Mouse (Mus musculus) olfactory bulb, adult 2 months (tissue): ENCODE data around the gene Lrrc8b.

Source experiments
- CTCF ChIP-seq: fragments of 200-500 bp; IDR thresholded peaks from 2 replicates; pipeline ENCODE4 v1.5.1; 2012; ENCODE audit warnings: low read depth, mild to moderate bottlenecking, low read length, moderate library complexity; ENCODE audit not compliant: insufficient read depth
- POLR2A ChIP-seq: fragments of 200-500 bp; IDR thresholded peaks from 2 replicates; pipeline ENCODE4 v1.6.1; 2012; ENCODE audit warnings: mild to moderate bottlenecking, low read depth, low read length, moderate library complexity; ENCODE audit not compliant: insufficient read depth

- TF ChIP-seq POLR2A (no peak), CTCF (no peak)
Measured at GRCm38 (mm10) chr5:105535186-105535585, 119.6 kb downstream of the Lrrc8b start.
